ENCODE assay signal across 8 mouse cellular contexts in the genomic region with DNA sequence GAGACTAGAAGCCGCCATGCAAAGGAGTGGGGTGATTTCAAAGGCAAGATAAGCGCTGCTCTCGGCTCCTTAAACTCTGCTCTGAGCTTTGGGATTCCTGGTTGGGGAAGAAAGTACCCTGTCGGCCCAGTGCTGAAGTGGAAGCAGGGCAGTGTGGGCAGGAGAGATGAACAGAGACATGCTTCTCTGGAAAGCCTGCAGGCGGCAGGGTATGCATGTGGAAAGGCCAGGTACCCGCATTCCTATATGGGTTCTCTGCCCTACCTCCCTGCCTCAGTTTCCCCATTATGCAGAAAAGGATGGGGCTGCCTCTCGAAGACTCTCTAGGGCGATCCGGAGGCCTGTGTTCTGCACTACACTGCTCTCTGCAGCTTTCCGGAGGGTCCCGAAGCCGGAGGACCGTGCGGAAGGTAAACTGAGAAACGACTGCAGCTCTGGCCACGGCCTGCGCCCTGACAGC. TPM values are rescaled to one million over a fixed set of nuclear protein-coding genes. Genes with fewer than 3 reads are reported as not detected.
DNase-seq lines count a peak whose midpoint lies in the region; ATAC-seq and TF ChIP-seq lines count a peak whose summit lies in the region.

No protein-coding gene starts in this region.

- peaks cover 8 to 56% of the 10 kb centered on the region in 2 experiments; a peak in 3 of 4 replicates for H3K4me1 ChIP-seq in CH12.LX (ENCODE audit: control insufficient read depth in 1 of 2, insufficient read depth in 2 of 2)
- H3K4me1 ChIP-seq in hindbrain, embryonic 10.5 days (replicated peaks): peaks cover 31% of the 10 kb centered on the region
- peaks cover 48% of the 10 kb centered on the region for H3K4me1 ChIP-seq in liver, embryonic 15.5 days (replicated peaks)
- H3K4me1 ChIP-seq in small intestine, adult 2 months (ENCODE audit: control insufficient read depth, insufficient read depth, insufficient read length, low read length): peaks cover 11% of the 10 kb centered on the region; the same call in 1 of the 2 replicates

- peak overlapping the region; percentile 92 for H3K4me3 ChIP-seq in gastrocnemius, adult 2 months
- H3K4me3 ChIP-seq in CH12.LX (replicated peaks in 1 of 3; ENCODE audit: low read depth in 2 of 3, low read length in 2 of 3, poor library complexity in 1 of 3): peak overlapping the region; percentile 86 to 92 (median 89)
- H3K4me3 ChIP-seq in hindbrain, embryonic 10.5 days: peak overlapping the region; percentile 85
- peak overlapping the region; percentile 81 for H3K4me3 ChIP-seq in liver, embryonic 15.5 days (replicated peaks)
- peak overlapping the region; percentile 83 for H3K4me3 ChIP-seq in small intestine, adult 2 months (ENCODE audit: low read depth, low read length)

- H3K79me2 ChIP-seq in CH12.LX (replicated peaks; ENCODE audit: control insufficient read depth, extremely low read depth, insufficient read depth, poor library complexity, severe bottlenecking): peaks cover 19% of the 10 kb centered on the region

- 2% methylated on average over 17 of the region's 17 CpGs for WGBS in hindbrain, embryonic 10.5 days
- WGBS in liver, embryonic 15.5 days (ENCODE audit: insufficient replicate concordance): under 1% methylated on average over 17 of the region's 17 CpGs
- under 1% methylated on average over 17 of the region's 17 CpGs for WGBS in small intestine, adult 2 months

- TF ChIP-seq EP300 in CH12.LX (IDR thresholded peaks at IDR 0.05; ENCODE audit: low read length): no peak

- H3K4me2 ChIP-seq in CH12.LX (ENCODE audit: insufficient read depth, low read depth, poor library complexity, severe bottlenecking): peak overlapping the region; percentile 90
- peak overlapping the region; percentile 96 for H3K4me2 ChIP-seq in liver, embryonic 15.5 days

- peak overlapping the region; percentile 91 for H3K27ac ChIP-seq in gastrocnemius, adult 2 months
- no peak overlapping the region for H3K27ac ChIP-seq in CH12.LX (ENCODE audit: insufficient read depth, low read depth)
- H3K27ac ChIP-seq in hindbrain, embryonic 10.5 days: peak overlapping the region; percentile 83
- H3K27ac ChIP-seq in liver, embryonic 15.5 days (replicated peaks): peak overlapping the region; percentile 77
- H3K27ac ChIP-seq in small intestine, adult 2 months (ENCODE audit: insufficient read depth, low read depth, low read length): peak overlapping the region; percentile 60

- no peaks in the 10 kb centered on the region for H3K9me3 ChIP-seq in CH12.LX (replicated peaks; ENCODE audit: low read length)
- no peaks in the 10 kb centered on the region for H3K9me3 ChIP-seq in hindbrain, embryonic 10.5 days
- H3K9me3 ChIP-seq in liver, embryonic 15.5 days (replicated peaks): no peaks in the 10 kb centered on the region

- intact Hi-C loops in gastrocnemius, adult 2 months (cut with DNase I): no loop called here
- intact Hi-C loops in gastrocnemius, postnatal 36 days (cut with DNase I): no loop called here

- no peaks in the 10 kb centered on the region for H3K27me3 ChIP-seq in CH12.LX (replicated peaks)
- H3K27me3 ChIP-seq in hindbrain, embryonic 10.5 days (ENCODE audit: insufficient read depth, poor library complexity, severe bottlenecking): no peaks in the 10 kb centered on the region
- H3K27me3 ChIP-seq in liver, embryonic 15.5 days: no peaks in the 10 kb centered on the region
- no peaks in the 10 kb centered on the region for H3K27me3 ChIP-seq in small intestine, adult 2 months (ENCODE audit: control insufficient read depth, insufficient read depth, low read length)

- no peak for DNase-seq in gastrocnemius, adult 2 months
- DNase-seq in gastrocnemius, postnatal 36 days: no peak
- DNase-seq in CH12.LX (ENCODE audit: extremely low read depth): peak; percentile 56
- DNase-seq in c-Kit-positive CD71-positive TER-119-positive erythroid progenitor cells, embryonic 14.5 days (ENCODE audit: low spot score): peak; percentile 44
- DNase-seq in hindbrain, embryonic 10.5 days (ENCODE audit: low spot score): no peak
- DNase-seq in layer of hippocampus, postnatal 25 days (ENCODE audit: extremely low spot score in 1 of 2, low spot score in 1 of 2): no peak

- peak; percentile 80 for TF ChIP-seq RAD21 in CH12.LX (IDR thresholded peaks at IDR 0.05; ENCODE audit: low read depth, low read length)

- peak overlapping the region; percentile 59 for H3K9ac ChIP-seq in CH12.LX (ENCODE audit: insufficient read depth, low read depth)
- H3K9ac ChIP-seq in liver, embryonic 15.5 days: peak overlapping the region; percentile 79

- peak; percentile 19 for ATAC-seq in liver, embryonic 15.5 days (ENCODE audit: insufficient read depth)

- H3K36me3 ChIP-seq in CH12.LX (replicated peaks in 1 of 2; ENCODE audit: control insufficient read depth in 1 of 2, insufficient read depth in 1 of 2, low read length in 1 of 2): peaks cover 0 to 23% of the 10 kb centered on the region in 2 experiments
- H3K36me3 ChIP-seq in hindbrain, embryonic 10.5 days: peaks cover 9% of the 10 kb centered on the region
- H3K36me3 ChIP-seq in liver, embryonic 15.5 days (replicated peaks): 0 out of 2 replicates have a peak, but pooled peaks cover 4% of the 10 kb centered on the region
- H3K36me3 ChIP-seq in small intestine, adult 2 months (ENCODE audit: control insufficient read depth, insufficient read depth, low read length): no peaks in the 10 kb centered on the region

- in situ Hi-C loops in CH12.LX (cut with MboI; ENCODE audit: low pct_ligation_motif_present, low pct_unique_long_range_greater_than_20kb, low sequenced_read_pairs): no loop called here

- TF ChIP-seq POLR2A in CH12.LX (IDR thresholded peaks at IDR 0.05; ENCODE audit: low read depth, low read length): no peak
- no peak for TF ChIP-seq POLR2A in small intestine, adult 2 months (IDR thresholded peaks at IDR 0.05; ENCODE audit: low read depth, low read length)

- dilution Hi-C loops in CH12.LX (cut with MboI; ENCODE audit: extremely low pct_ligation_motif_present, extremely low pct_unique_long_range_greater_than_20kb, low sequenced_read_pairs): no loop called here

- TF ChIP-seq CTCF in gastrocnemius, adult 2 months (IDR thresholded peaks at IDR 0.05): peak; percentile 44
- TF ChIP-seq CTCF in CH12.LX (conservative IDR thresholded peaks at IDR 0.05 in 1 of 2, IDR thresholded peaks at IDR 0.05 in 1 of 2; ENCODE audit: low read depth in 2 of 2, low read length in 2 of 2): peak in 1 of 2 experiments; percentile 75; a peak in 2 of 4 replicates
- TF ChIP-seq CTCF in small intestine, adult 2 months (IDR thresholded peaks at IDR 0.05; ENCODE audit: extremely low read depth, insufficient read length, insufficient replicate concordance, low read depth, low read length): peak; percentile 56; the same call in 1 of the 2 replicates

TF ChIP-seq in CH12.LX, 34 proteins besides CTCF, POLR2A, EP300 and RAD21:
- TF ChIP-seq MAX (IDR thresholded peaks at IDR 0.05; ENCODE audit: low read length) (peak; percentile 84), SMC3 (IDR thresholded peaks at IDR 0.05; ENCODE audit: low read depth, low read length) (peak; percentile 48), MYC (IDR thresholded peaks at IDR 0.05; ENCODE audit: low read depth, low read length) (peak; percentile 90), MXI1 (IDR thresholded peaks at IDR 0.05; ENCODE audit: low read depth, low read length) (peak; percentile 91), MAFK (IDR thresholded peaks at IDR 0.05; ENCODE audit: insufficient replicate concordance, low read length) (no peak), ZNF384 (IDR thresholded peaks at IDR 0.05; ENCODE audit: low read depth, low read length) (no peak), E2F4 (IDR thresholded peaks at IDR 0.05; ENCODE audit: insufficient replicate concordance, low read depth, low read length) (no peak), ETS1 (conservative IDR thresholded peaks at IDR 0.05; ENCODE audit: low read depth, low read length) (0 out of 2 replicates have a peak, but pooled peaks have one; percentile 6), IRF4 (IDR thresholded peaks at IDR 0.05; ENCODE audit: low read depth, low read length) (no peak), CHD1 (IDR thresholded peaks at IDR 0.05; ENCODE audit: low read depth, low read length) (0 out of 2 replicates have a peak, but pooled peaks have one; percentile 53), USF1 (IDR thresholded peaks at IDR 0.05; ENCODE audit: low read depth, low read length) (no peak)

RNA-seq across cellular contexts. Expression of gene Atox1, which starts 0.5 kb away (rescaled TPM):
- 10 to 100 TPM; 41.3 to 45.4 TPM for total RNA-seq in gastrocnemius, adult 2 months (2021)
- total RNA-seq in gastrocnemius, postnatal 36 days (2021): 10 to 100 TPM; 50.4 to 56.4 TPM
- total RNA-seq in CH12.LX (2012; rRNA removed) (445 and 523 TPM in 2 replicates), CH12.LX (2014; rRNA removed) (382 and 398 TPM in 2 replicates)
- 242 and 264 TPM in 2 replicates for polyA plus RNA-seq in CH12.LX (2012; ENCODE audit: insufficient read length, low read depth)
- polyA plus RNA-seq in hindbrain, embryonic 10.5 days (2016; fragmentation: Nextera tagmentation; extraction: Ambion mirVana): 269 and 322 TPM in 2 replicates
- polyA plus RNA-seq in liver, embryonic 15.5 days (2015; fragmentation: Nextera tagmentation; extraction: Ambion mirVana): 181 and 201 TPM in 2 replicates
- 318 and 485 TPM in 2 replicates for polyA plus RNA-seq in small intestine, adult 2 months (2012; rRNA removed)
- 100 to 1,000 TPM in 1 of 2 experiments, 10 to 100 TPM in 1; 95.7 to 109 TPM for total RNA-seq in layer of hippocampus, postnatal 25 days (2021)

RNA-seq across cellular contexts. Expression of gene G3bp1, which starts 8.9 kb away (rescaled TPM):
- 10 to 100 TPM; 52.5 to 55.5 TPM for total RNA-seq in gastrocnemius, adult 2 months (2021)
- 10 to 100 TPM; 46.1 to 48.5 TPM for total RNA-seq in gastrocnemius, postnatal 36 days (2021)
- 145 and 182 TPM in 2 replicates for total RNA-seq in CH12.LX (2012; rRNA removed)
- 183 and 188 TPM in 2 replicates for total RNA-seq in CH12.LX (2014; rRNA removed)
- polyA plus RNA-seq in CH12.LX (2012; ENCODE audit: insufficient read length, low read depth): 202 and 233 TPM in 2 replicates
- 221 and 269 TPM in 2 replicates for polyA plus RNA-seq in hindbrain, embryonic 10.5 days (2016; fragmentation: Nextera tagmentation; extraction: Ambion mirVana)
- 61.5 and 61.7 TPM in 2 replicates for polyA plus RNA-seq in liver, embryonic 15.5 days (2015; fragmentation: Nextera tagmentation; extraction: Ambion mirVana)
- polyA plus RNA-seq in small intestine, adult 2 months (2012; rRNA removed): 5.9 and 10.4 TPM in 2 replicates
- total RNA-seq in layer of hippocampus, postnatal 25 days (2021): 10 to 100 TPM; 35.0 to 36.5 TPM

RNA-seq across cellular contexts. Expression of gene Sparc, which starts 37.6 kb away (rescaled TPM):
- total RNA-seq in gastrocnemius, adult 2 months (2021): 100 to 1,000 TPM; 276 to 473 TPM
- total RNA-seq in gastrocnemius, postnatal 36 days (2021): 100 to 1,000 TPM; 572 to 675 TPM
- total RNA-seq in CH12.LX (2012; rRNA removed) (0.13 and 0.34 TPM in 2 replicates), CH12.LX (2014; rRNA removed) (not detected in 2 replicates)
- polyA plus RNA-seq in CH12.LX (2012; ENCODE audit: insufficient read length, low read depth): 0.40 and 0.57 TPM in 2 replicates
- 400 and 454 TPM in 2 replicates for polyA plus RNA-seq in hindbrain, embryonic 10.5 days (2016; fragmentation: Nextera tagmentation; extraction: Ambion mirVana)
- 154 and 161 TPM in 2 replicates for polyA plus RNA-seq in liver, embryonic 15.5 days (2015; fragmentation: Nextera tagmentation; extraction: Ambion mirVana)
- 278 and 350 TPM in 2 replicates for polyA plus RNA-seq in small intestine, adult 2 months (2012; rRNA removed)
- 100 to 1,000 TPM; 360 to 421 TPM for total RNA-seq in layer of hippocampus, postnatal 25 days (2021)

Comparison
In these comparisons a context has a peak if more than half of its experiments do, and no peak if none do; other contexts are left out.
1. DNase-seq: peak in CH12.LX (single experiment) and c-Kit-positive CD71-positive TER-119-positive erythroid progenitor cells, embryonic 14.5 days (single experiment); none in gastrocnemius, adult 2 months (single experiment), gastrocnemius, postnatal 36 days (0 of 2), hindbrain, embryonic 10.5 days (single experiment) and layer of hippocampus, postnatal 25 days (0 of 2).
2. RNA of gene Sparc, which starts 37.6 kb away (total RNA-seq): 572 to 675 TPM in gastrocnemius, postnatal 36 days, 276 to 473 TPM in gastrocnemius, adult 2 months and 360 to 421 TPM in layer of hippocampus, postnatal 25 days; 0.13 to 0.34 TPM in CH12.LX; every median in the first group is over 100 times any median in the second.
3. Peak in every context shown above with its lines, with median percentiles within 50 percentile points of each other: H3K4me3 ChIP-seq.